Mouse (Mus musculus) thymus, adult 2 months (tissue): ENCODE measurements at regions not wholly inside any gene's neighbourhood (a gene's known extent, or its start where the extent isn't known, plus 50 kb on each side); places are given as distances from the start of the nearest gene placed in this dataset.

ENCODE experiments used
- DNase-seq: peaks from one replicate; pipeline ENCODE4 v3.0.0; 2021
- H3K27ac ChIP-seq: fragments of 200-500 bp; 2 replicates; pipeline ENCODE4 v1.5.1; 2012; ENCODE audit warnings: low read length, control low read depth; ENCODE audit not compliant: control insufficient read depth, insufficient read depth
- H3K27me3 ChIP-seq: fragments of 200-500 bp; 2 replicates; pipeline ENCODE4 v1.6.1; 2012; ENCODE audit warnings: mild to moderate bottlenecking, low read length, moderate library complexity, mixed read lengths; ENCODE audit not compliant: control insufficient read depth, insufficient read depth
- H3K36me3 ChIP-seq: fragments of 200-500 bp; 2 replicates; pipeline ENCODE4 v1.6.1; 2012; ENCODE audit warnings: mild to moderate bottlenecking, low read length, moderate library complexity; ENCODE audit not compliant: control insufficient read depth, insufficient read depth
- H3K4me1 ChIP-seq: fragments of 200-500 bp; replicated peaks from 2 replicates; pipeline ENCODE4 v1.6.1; 2012; ENCODE audit warnings: low read length; ENCODE audit not compliant: control insufficient read depth, insufficient read depth
- H3K4me3 ChIP-seq: fragments of 200-500 bp; 2 replicates; pipeline ENCODE4 v1.5.1; 2012; ENCODE audit warnings: mild to moderate bottlenecking, low read length, control low read depth, moderate library complexity; ENCODE audit not compliant: control insufficient read depth, insufficient read depth
- CTCF ChIP-seq: fragments of 200-500 bp; IDR thresholded peaks from 2 replicates; pipeline ENCODE4 v1.5.1; 2012; ENCODE audit warnings: mild to moderate bottlenecking, control low read depth, low read length, moderate library complexity, borderline replicate concordance; ENCODE audit not compliant: control insufficient read depth, poor library complexity, insufficient read depth; ENCODE audit errors: extremely low read depth
- POLR2A ChIP-seq: fragments of 200-500 bp; IDR thresholded peaks from 2 replicates; pipeline ENCODE4 v1.6.1; 2012; ENCODE audit warnings: mild to moderate bottlenecking, low read length, control low read depth, moderate library complexity; ENCODE audit not compliant: control insufficient read depth, poor library complexity, insufficient read depth; ENCODE audit errors: extremely low read depth
- WGBS: fragments of 180-500 bp; shearing (Covaris S2); methylation state at CpG from one replicate; pipeline ENCODE4 v1.1.7; 2018; 5-methylcytosine and 5-hydroxymethylcytosine counted together

DNA sequence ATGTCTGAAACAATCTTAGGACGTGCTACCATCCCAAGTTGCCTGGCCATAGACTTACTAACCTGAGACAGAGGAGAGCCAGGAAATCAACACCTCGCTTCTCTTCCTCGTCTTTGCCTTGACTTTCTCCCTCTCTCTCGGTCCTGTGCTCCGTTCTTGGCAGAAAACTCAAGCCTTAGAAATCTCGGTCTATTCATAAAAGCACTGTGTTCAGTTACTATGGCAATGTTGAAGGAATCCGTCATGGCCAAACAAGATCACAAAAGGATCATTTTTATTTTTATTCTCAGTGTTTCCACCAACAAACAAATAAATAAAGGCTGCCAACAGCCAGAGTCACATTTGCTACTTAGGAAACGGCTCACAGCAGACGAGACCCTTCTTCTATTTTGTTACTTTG, 85.6 kb upstream of the Sox5 start:
- 95% methylated on average over 9 of the region's 9 CpGs for WGBS
- no peaks in the 10 kb centered on the region for H3K36me3 ChIP-seq
- no peak for DNase-seq
- no peak overlapping the region for H3K4me3 ChIP-seq
- no peaks in the 10 kb centered on the region for H3K27me3 ChIP-seq
- no peak overlapping the region for H3K27ac ChIP-seq
- TF ChIP-seq POLR2A (no peak), CTCF (no peak)
- no peaks in the 10 kb centered on the region for H3K4me1 ChIP-seq

DNA sequence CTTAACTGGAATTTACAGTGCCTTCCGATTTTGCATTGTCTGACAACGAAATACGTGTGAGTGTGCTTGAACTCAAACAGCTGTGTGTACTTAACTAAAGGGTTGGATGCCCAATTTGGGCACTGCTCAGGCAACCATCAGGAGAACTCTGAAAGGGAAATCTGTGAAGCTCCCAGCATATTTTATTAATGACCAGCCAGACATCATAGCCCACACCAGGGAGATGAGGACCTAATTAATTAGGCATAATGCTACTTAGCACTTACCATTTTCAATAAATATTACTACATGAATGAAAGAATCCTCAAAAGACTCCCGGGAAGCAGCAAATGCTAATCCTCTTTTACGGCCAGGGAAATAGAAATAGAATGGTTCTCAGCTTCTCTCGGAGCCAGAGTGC, 82.2 kb upstream of the Sox5 start:
- Histone ChIP-seq H3K4me1 (no peaks in the 10 kb centered on the region), H3K27me3 (no peaks in the 10 kb centered on the region), H3K36me3 (no peaks in the 10 kb centered on the region), H3K4me3 (no peak overlapping the region), H3K27ac (no peak overlapping the region)
- no peak for DNase-seq
- TF ChIP-seq POLR2A (no peak), CTCF (no peak)
- 97% methylated on average over 6 of the region's 6 CpGs for WGBS

DNA sequence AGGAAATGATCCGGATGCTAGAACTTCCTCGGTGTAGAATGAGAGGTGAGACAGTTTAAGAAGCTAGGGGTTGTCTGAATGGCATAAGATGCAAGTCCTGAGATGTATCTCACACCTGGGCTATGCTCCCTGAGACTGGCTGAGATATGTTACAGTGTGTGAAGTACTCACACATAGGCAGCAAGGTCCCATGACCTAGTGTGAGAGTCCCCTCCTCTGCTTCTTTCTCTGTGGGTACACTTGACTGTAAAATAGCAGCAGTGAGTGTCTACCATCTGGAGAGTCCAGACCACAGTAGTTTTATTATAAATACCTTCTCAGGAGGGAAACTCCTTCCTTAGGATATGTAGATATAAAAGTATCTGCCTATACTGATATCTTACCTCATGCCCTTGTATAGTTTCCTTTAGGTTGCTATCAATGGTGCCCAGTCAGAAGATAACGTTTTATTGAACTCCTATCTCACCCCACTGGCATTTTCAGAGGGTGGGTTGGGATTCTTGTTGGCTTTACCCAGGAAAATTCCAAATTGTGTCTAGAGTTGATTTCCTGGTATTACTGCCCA, 81.7 kb upstream of the Sox5 start:
- H3K27ac ChIP-seq, result no peak overlapping the region
- WGBS, result 80% methylated on average over 3 of the region's 3 CpGs
- no peak overlapping the region for H3K4me3 ChIP-seq
- no peak for DNase-seq
- TF ChIP-seq POLR2A, result no peak
- TF ChIP-seq CTCF, result no peak
- H3K36me3 ChIP-seq, result no peaks in the 10 kb centered on the region
- no peaks in the 10 kb centered on the region for H3K27me3 ChIP-seq
- no peaks in the 10 kb centered on the region for H3K4me1 ChIP-seq

DNA sequence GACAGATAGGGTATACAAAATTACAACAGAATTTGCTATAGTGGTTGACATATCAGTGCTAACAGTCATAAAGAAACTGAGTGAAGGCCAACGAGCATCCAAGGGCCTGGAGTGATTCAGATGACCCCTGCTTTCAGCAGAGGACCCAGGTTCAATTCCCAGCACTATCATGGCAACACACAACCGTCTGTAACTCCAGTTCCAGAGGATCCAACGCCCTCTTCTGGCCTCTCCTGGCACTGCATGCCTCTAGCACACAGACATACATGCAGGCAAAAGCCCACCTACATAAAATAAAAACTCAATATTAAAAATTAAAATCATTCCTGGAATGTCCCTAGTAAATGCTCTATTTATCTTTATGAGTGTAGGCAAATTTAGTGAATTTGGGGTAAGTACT, 59.7 kb upstream of the Sox5 start:
- H3K27me3 ChIP-seq, result no peaks in the 10 kb centered on the region

DNA sequence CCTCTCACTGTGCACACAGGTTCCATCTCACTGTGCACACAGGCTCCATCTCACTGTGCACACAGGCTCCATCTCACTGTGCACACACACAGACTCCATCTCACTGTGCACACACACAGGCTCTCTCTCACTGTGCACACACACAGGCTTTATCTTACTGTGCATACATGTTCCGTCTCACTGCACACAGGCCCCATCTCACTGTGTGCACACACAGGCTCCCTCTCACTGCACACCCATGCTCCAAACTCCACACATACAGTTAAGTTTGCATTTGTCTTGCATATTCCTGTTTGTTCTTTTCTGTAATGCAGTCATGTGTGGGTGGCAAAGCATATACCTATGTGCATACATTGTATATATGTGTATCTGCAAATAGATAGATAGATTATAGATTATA, 57.6 kb upstream of the Sox5 start:
- no peaks in the 10 kb centered on the region for H3K36me3 ChIP-seq
- no peak for TF ChIP-seq CTCF
- no peak for TF ChIP-seq POLR2A
- H3K4me3 ChIP-seq, result no peak overlapping the region
- WGBS, result 97% methylated on average over 1 of the region's 1 CpGs
- no peaks in the 10 kb centered on the region for H3K27me3 ChIP-seq
- DNase-seq, result no peak
- H3K4me1 ChIP-seq, result no peaks in the 10 kb centered on the region
- no peak overlapping the region for H3K27ac ChIP-seq

More for the DNA sequence above, 59.7 kb upstream of the Sox5 start:
- Histone ChIP-seq H3K4me1 (no peaks in the 10 kb centered on the region), H3K4me3 (no peak overlapping the region), H3K36me3 (no peaks in the 10 kb centered on the region), H3K27ac (no peak overlapping the region)
- TF ChIP-seq CTCF, result no peak
- no peak for TF ChIP-seq POLR2A
- DNase-seq, result no peak
- 79% methylated on average over 3 of the region's 3 CpGs for WGBS

DNA sequence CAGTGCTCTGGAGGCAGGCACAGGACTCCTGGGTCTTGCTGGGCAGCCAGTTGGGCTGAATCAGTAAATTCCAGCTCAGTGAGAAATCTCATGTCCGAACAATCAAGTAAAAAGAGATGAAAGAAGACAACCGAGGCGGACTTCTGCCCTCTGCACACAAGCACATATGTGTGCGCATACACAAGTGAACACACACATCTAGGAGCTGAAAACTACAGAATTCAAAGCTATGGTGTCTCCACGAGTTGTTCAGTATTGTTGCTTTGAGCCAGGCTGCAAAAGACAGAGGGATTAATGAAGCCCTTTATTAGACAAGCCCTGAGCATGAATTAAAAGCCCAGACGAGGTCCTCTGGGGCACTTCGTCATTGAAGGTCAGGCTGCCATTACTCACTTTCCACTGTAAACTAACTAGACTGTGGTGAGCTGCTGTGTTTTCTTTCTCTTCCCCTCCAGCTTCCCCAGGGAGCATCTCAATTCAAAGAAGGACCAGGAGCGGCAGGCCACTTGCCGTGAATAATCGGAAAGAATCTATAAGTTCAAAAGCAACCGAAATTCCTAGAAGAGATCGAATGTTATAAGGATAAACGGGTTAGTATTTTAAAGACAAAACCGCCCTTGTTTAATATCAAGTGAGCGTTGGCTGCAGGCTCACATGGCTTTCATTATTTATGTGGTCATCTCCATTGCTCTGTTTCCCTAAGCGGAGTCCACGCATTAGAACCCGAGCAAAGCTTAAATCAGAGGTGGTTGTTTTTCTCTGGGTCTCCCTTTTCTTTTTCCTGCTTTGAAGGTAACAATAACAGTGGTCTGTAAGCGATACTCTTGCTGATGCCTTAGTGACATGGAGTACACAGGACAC, 52.8 kb upstream of the Sox5 start:
- WGBS, result 94% methylated on average over 19 of the region's 19 CpGs
- DNase-seq, result no peak
- TF ChIP-seq CTCF (no peak), POLR2A (no peak)
- Histone ChIP-seq H3K4me3 (no peak overlapping the region), H3K4me1 (no peaks in the 10 kb centered on the region), H3K27ac (no peak overlapping the region), H3K27me3 (no peaks in the 10 kb centered on the region), H3K36me3 (no peaks in the 10 kb centered on the region)
